Mouse (Mus musculus): ENCODE measurements around the gene Gpld1. TPM values are rescaled to one million over a fixed set of nuclear protein-coding genes. Genes with fewer than 3 reads are reported as not detected.

Gene Gpld1
- total RNA-seq, 4 experiments from 2014 or later: 1.7 to 2.7 (median 2.3) TPM

DNA sequence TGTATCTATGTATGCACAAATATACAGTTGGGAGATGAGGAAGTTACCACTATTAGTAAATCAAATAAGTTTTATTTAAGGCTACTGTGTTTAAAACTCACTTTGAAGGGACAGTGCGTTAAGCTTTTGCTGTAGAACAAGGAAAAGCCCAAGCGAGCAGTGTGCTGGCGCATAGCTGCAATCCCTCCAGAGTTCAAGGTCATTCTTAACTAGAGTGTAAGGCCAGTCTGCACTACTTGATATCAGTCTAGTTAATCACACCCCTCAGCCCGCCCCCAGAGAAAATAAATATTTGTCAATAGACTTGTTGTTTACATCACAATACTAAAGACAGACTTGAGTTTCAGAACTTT, 77.6 kb downstream of the Gpld1 start:
- DNase-seq (ENCODE audit: low spot score): no peak

DNA sequence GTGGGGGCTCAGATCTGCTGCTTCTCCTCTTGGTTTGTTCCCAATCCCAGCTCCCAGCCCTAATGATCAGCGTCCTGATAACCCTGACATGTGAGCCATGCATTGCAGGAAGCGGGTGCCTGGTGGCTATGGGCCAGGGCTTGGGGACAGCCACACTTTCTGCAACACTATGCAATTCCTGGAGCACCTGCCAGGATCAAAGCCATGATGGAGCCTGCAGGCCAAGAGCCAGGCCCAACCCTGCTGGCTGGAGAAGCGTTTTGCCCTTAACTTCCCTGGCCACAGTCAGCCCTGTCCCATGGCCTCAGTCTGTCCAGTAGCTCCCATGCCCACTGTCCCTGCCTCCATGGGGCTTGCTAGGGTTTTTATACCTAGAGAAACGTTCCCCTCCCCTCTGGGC, 79.4 kb downstream of the Gpld1 start:
- no peak for DNase-seq (ENCODE audit: low spot score)

DNA sequence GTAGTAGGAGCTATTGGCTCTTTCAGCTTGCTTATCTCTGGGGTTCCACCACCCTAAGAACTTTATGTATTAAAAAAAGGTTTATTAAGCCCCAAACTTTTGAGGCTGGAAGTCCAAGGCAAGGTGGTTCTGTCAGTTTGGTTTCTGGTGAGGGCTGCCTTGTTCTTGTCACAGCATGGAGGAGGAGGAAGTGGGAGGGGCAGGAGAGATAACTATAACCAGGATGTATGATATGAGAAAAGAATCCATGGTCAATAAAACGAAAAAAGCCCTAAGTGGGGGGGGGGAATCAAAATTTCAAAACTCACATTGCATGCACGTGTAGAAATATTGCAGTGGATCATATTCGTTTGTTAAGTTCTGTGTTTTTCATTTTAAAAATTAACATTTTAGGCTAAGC, 80.2 kb downstream of the Gpld1 start:
- DNase-seq (ENCODE audit: low spot score): no peak

DNA sequence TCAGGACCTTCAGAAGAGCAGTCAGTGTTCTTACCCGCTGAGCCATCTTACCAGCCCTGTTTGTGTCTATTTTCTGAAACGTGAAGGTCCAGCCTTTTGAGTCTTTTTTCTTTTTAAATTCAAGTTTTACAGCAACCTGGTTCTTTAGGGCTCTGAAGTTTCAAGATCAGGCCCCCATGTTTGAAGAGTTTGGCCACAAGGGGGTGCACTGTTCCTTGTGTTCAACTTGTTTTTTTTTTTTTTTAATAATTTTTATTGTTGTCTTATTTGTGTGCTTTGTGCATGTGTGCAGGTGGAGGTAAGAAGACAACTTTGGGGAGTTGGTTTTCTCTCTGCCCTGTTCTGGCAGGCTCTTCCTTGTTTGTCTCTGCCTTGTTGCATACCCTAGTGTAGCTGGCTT, 81.7 kb downstream of the Gpld1 start:
- no peak for DNase-seq (ENCODE audit: low spot score)

DNA sequence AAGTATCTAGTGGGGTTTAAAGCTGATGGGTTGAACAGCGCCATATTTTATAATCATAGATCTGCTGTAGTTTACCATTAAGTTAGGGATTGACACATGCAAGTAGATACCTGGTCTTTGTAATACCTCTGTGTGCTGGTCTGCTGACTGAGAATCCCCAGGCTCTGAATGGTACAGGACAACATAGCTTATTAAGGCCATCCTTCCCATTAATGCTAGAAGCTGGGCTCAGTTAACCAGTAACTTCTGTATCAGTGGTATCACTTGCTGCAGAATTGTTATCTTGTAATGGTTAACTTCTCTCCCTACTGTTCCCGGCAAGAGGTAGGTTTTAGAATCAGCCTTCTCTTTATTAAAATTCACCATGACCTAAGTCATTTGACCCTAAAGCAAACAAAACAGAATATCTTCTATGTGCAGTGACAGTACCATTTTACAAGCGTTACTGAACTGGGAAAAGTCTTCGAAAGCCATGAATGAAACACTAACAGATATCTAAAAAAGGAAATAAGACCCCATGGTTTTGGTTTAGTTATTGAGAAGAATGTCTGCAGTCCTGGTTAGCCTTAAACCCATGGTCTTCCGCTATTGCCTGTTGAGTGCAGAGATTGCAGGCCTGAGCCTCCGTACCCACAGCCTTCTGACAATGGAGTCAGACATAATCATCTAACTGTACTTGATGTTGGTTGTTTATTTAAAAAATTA, 83.6 kb downstream of the Gpld1 start:
- DNase-seq (ENCODE audit: low spot score): no peak

DNA sequence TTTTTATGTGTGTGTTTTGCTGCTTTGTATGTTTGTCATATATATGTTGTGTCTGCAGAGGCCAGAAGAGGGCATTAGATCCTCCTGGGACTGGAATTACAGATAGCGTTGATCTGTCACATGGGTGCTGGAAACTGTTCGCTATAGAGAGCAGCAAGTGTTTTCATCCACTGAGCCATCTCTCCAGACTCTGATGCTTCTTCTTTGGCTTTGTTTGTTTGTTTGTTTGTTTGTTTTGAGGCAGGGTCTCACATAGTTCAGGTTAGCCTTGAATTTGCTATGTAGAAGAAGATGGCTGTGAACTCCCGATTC, 84.1 kb downstream of the Gpld1 start:
- no peak for DNase-seq (ENCODE audit: low spot score)

DNA sequence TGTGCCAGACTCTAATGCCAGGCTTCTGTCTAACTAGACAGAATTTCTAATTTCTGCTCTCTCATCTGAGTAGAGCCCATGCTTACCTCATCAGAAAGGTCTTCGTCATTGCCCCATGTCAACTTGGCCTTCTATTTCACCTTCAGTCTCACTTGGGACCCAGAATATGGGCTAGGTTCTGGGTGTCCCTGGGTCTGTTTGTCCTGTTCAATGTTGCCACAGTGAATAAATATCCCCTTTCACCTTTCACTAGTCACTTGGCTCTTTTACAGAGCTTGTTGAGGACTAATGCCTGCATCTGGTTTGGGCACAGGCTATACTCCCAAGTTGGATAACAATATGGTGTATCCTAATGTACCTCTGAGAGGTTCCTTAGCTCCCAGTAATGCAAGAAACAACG, 96.5 kb downstream of the Gpld1 start:
- DNase-seq (ENCODE audit: low spot score): no peak

Other genes with a start within 250 kb of the Gpld1 start
- not detected for gene Armh2, start 201.9 kb upstream of the Gpld1 start, total RNA-seq (2022)
- gene Gmnn, start 181.2 kb upstream of the Gpld1 start, total RNA-seq (2022): 10 to 100 TPM; 48.1 to 77.5 (median 69.4) TPM
- gene BC005537, start 141.5 kb upstream of the Gpld1 start, total RNA-seq (2022): 100 to 1,000 TPM; 108 to 118 (median 112) TPM
- 100 to 1,000 TPM; 404 to 453 (median 416) TPM for gene Acot13, start 111.6 kb upstream of the Gpld1 start, total RNA-seq (2022)
- gene Tdp2, start 111.5 kb upstream of the Gpld1 start, total RNA-seq (2022): 10 to 100 TPM; 11.3 to 14.2 (median 13.3) TPM
- gene D130043K22Rik, start 98.0 kb upstream of the Gpld1 start, total RNA-seq (2022): not detected
- 10 to 100 TPM; 26.2 to 29.8 (median 27.0) TPM for gene Aldh5a1, start 5.5 kb upstream of the Gpld1 start, total RNA-seq (2022)
- gene Mrs2, start 77.2 kb downstream of the Gpld1 start, total RNA-seq (2022): 10 to 100 TPM; 41.8 to 54.6 (median 43.7) TPM
- gene Dcdc2a, start 112.9 kb downstream of the Gpld1 start, total RNA-seq (2022): not detected

Data from heart, adult 8-10 months (tissue).